Mouse (Mus musculus) brain, adult 2 months (tissue): ENCODE data around the gene Cplx3.

Experiments used
- DNase-seq: peaks from one replicate; pipeline ENCODE4 v3.0.0; 2011; ENCODE audit warnings: low read depth, low spot score

Gene Cplx3

DNA sequence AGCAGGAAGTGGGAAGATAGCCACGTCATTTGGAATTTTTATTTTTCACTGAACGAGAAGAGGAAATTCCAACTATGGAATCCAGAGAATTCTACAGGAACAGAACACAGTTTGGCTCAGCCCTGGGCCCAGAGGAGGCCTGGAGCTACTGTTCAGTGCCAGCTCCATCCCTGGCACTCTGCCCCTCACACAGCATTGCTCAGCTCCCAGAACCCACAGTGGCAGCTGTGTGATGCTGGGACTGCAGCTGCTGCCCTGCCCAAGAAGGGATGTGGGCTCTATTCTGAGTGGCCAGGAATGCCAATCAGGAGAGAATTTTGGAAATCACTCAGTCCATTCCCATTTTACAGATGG lies 4.8 kb downstream of the Cplx3 start:
- peak; percentile 92 for DNase-seq

DNA sequence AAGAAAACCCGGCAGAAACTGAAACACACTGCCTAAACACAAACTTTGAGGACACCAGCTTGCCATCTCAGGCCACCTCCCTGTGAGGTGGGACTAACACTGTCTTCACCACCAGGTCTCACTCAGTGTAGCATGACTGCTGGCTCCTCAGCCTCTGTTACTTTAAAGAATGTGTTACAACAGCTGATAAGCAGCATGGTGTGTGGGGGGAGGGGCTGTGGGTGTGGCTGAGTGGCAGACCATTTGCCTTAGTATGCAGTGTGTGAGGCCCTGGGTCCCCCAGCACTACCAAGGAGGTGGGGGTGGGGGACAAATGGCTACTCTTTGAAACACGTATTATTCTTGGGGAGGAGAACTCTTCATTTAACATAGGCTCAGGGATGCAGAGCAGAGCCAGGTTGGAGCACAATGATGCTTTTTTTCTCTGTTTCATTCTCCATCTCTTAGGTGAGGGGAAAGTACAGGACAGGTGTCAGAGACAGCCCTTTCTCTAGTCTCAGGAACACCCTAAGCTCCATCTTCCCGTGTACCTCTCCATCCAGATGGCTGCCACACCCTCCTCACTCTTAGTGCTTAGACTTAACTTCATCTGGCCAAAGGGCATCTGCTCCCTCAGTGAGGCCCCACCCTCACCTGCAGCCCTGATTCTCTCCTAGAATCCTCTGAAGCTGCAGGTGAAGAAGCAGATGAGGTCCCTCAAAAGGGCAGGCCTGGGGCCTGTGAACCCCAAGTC lies 5.3 kb downstream of the Cplx3 start:
- no peak for DNase-seq

DNA sequence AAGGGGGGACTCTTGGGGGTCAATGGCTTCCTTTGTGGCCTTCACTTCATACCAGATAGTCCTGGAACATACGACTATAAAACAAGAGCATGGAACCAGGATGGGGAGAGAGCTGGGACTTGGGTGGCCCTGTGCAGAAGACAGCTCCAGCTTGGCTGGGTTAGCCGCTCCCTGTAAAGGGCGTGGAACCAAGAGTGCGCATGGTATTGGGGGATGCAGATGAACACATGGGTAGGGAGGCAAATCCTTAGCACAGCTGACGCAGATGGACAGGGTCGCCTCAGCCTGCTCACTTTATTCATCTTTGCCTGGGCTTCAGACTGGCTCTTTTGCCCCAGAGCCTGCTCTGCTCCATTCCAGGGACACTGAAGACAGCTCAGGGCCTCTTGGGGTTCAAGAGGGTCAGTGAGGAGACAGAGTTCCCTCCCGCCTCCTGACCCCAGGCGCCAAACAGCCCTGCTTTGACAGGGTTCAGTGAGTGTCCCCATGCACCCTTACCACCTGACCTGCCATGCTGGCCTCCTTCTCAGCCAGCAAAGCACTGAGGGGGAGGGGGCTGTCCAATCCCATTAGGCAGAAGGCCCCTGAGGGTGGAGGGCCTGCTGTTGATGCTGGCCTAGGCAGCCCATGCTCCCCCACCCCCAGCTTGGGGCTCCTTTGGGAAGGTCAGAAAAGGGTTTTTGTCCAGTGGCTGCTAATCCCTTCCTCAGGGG lies 7.1 kb downstream of the Cplx3 start:
- DNase-seq, result no peak

DNA sequence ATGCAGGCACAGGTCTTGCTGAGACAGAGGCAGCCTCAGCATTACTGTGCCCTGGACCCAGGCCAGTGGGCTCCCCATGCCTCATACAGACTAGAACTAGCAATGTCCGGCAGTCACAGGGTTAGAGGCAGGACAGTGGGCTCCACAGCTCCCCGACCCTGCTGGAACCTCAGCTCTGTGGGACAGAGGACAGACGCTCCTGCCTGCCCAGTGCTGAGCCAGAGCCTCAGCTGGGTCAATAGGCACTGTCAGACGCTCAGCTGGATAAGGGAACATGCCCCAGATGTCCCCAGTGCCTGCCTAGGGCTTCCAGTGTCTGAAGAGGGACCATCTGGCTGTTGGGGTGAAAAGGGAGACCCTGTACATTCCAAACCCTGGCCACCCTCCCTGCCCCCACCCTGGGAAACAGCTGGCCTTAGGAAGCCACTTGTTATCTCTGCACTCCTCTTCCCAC lies 8.1 kb downstream of the Cplx3 start:
- peak; percentile 29 for DNase-seq

DNA sequence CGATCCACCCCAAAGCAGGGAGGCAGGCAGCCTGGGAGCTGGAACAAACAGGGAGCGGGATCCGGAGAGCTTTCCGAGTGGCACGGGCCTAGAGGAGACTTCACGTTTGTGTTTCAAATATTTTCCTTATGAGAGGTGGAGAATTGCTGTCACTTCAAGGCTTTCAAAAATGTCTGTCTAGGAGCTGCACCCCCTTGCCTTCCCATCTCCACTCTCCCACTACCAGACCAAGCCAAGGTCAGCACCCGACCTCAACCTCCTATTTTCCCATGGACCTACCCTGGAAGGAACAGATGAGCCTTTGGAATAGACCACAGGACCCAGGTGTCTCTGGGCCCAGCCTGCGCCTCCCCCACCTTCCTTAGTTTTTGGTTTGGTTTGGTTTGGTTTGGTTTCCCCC lies 8.8 kb downstream of the Cplx3 start:
- no peak for DNase-seq

DNA sequence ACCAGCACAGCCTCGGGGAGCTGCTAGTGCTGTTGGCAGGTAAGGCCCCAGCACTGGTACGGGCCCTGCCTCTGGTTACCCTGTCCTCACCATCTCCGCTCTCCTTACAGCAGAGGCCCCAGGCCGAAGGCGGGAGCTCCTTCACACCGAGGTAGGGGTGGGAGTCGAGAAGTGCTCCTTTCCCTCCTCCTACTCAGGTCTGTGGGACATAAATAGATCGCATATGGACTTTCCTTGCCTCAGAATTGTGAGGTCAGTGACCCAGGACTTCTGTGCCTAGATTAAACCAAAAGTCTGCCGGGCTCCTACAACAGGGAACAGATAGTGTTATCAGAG lies 11.9 kb downstream of the Cplx3 start:
- DNase-seq, result no peak

DNA sequence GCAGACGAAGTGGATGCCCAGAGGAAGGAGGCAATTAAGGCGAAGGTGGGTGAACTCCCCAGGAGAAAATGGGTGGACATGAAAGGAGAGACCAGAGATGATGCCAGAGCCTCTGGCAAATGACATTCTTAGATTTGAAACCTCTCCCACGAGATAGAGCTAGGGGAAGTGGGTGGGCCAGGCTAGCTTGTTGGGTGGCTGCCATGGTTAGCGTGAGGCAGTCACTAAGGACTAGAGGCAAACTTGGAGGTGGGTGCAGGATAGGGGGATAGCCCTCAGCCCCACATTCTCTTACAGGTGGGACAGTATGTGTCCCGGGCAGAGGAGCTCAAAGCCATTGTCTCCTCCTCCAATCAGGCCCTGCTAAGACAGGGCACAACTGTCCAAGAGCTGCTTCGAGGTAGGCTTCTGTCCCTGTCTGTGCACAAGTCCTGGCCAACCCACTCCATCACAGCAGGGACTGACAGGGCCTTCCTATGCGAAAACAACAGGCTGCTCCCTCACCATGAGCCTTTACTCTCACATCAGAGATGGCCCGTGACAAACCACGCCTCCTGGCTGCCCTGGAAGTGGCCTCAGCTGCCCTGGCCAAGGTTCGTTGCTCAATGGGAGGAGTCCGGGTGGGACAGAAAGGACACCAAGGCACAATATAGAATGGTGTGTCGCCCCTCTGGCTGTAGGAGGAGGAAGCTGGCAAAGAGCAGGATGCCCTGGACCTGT lies 12.5 kb downstream of the Cplx3 start:
- DNase-seq, result peak; percentile 40

DNA sequence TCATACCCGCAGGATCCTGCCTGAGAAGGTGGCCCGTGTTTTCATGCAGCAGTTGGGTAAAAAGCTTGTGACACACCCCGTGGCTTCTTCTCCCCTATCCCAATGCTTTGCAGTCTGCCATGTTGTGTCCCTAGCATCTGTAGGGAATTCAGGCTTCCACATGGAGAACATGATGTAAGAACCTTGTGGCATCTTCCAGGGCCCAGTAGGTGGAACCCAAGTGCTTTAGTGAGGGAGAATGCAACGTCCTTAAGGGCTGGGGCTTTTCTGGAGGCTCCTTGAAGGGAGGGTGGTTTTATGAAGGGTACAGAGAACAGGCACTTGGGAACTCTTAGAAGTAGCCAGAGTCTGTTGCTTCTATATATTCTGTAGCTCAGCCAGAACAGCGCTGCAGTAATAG lies 15.4 kb downstream of the Cplx3 start:
- DNase-seq, result peak; percentile 83

DNA sequence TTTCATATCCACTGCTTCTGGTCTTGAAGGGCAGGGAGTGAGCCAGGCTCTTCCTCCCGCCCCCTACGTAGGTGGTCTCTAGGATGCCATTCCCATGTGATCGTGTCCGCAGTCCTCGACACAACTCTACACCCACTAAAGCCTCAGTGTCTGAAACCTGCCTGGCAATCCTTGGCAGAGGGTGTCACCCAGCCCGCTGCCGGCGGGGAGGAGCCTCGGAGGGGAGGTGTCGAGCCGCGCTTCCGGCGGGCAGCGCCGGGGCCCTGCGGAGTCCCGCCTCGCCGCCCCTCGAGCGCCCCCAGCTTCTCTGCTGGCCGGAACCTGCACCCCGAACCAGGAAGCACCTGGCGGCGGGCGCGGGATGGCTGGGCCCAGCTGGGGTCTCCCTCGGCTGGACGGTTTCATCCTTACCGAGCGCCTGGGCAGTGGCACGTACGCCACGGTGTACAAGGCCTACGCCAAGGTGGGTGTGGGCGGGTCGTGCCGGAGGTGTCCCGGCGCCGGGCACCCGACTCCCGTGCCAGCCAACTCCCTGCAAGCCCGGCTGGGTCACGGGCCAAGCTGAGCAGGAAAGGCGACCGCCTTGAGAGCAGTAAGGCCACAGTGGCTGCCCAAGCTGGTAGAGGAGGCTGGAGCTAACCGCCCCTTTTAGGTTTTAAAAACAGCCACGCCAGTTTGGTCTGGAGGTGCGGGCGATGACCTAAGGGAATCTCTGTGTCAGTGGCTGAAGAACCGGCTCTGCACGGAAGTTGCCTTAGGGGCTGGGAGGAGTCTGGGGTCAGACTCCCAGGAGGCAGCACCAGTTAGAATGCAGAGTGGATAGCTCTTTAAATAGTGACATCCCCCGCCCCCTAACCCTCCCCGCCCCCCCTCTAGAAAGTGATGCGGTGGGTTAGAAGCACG lies 16.6 kb downstream of the Cplx3 start, which contains the start of gene Ulk3:
Ulk3 (plus strand) TSS at position 229 of the 903 bp plus-strand sequence.
- peak; percentile 88 for DNase-seq

DNA sequence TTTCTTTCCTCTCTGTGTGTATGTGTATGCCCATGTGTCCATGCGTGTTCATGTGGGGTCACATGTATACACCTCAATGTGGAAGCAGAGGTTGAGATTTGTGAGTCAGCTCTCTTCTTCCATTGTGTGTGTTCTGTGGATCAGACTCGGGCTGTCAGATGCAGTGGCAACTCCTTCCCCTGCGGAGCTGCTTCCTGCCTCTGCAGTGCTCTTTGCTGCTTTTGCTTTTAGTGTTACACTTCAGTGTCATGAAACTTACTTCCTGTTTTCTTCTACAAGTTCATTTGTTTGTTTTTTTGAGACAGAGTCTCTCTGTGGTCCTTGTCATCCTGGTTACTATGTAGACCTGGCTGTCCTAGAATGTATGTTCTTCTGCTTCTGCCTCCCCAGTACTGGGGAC lies 21.1 kb downstream of the Cplx3 start:
- no peak for DNase-seq

DNA sequence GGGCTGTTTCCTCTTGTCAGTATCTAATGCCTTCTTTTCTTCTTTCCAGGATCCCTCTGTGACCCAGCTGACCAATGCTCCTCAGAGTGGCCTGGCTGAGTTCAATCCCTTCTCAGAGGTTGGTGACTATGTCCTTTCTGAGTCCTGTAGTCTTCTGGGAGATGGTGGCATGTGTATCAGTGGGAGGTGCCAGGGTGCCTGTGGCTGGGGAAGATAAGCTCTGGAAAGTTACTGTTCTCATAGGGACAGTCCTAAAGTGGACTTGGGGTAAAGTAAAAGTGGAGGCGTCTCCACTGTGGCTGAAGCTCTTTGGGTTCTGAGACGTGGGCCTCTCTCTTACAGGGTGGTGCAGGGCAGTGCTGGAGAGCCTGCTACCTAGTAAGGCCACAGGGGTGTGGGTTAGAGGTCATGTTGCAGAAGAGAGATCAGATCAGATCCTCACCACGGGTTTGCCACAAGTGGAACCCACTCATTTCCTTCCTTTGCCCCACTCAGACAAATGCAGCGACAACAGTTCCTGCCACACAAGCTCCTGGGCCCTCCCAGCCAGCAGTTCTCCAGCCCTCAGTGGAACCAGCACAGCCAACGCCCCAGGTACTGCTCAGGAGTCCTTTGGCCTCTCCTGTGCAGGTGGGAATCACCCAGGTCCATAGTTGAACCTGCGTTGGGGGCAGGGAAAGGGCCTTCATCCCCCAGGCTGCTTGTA lies 28.8 kb downstream of the Cplx3 start:
- DNase-seq, result no peak

DNA sequence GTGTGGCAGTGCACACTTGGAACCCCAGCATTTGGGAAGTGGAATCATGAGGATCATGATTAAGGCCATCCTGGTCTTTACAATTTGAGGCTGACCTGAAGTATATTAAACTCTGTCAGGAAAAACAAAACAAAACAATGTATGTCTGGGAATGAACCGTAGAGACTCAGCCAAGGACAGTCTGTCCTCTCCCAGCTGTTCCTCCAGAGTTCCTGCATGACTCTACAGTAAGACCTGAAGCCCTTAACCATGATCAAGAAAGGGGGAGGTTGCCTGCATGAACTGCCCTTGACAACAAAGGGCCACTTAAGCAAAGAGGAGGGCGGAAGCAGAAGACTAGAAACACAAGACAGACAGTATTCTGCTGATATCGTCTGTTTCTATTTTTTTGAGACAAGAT lies 30.5 kb downstream of the Cplx3 start:
- no peak for DNase-seq

DNA sequence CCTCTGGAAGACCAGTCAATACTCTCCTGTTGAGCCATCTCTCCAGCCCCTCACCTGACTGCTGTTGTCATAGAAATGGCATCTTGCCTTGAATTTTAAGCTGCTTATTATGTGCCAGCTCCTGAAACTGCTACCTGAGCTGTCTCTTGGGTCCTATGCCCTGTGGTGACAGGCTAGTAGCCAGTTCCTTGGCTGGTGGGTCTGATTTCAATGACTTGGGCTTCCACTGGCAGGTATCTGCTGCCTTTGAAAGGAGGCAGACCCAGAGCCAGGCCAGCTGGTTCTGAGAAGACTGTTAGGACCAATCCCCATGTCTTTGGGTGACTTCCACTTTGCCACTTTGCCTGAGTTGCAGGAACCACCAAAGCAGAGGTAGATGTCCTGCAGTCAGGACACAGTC lies 31.7 kb downstream of the Cplx3 start:
- DNase-seq, result no peak

DNA sequence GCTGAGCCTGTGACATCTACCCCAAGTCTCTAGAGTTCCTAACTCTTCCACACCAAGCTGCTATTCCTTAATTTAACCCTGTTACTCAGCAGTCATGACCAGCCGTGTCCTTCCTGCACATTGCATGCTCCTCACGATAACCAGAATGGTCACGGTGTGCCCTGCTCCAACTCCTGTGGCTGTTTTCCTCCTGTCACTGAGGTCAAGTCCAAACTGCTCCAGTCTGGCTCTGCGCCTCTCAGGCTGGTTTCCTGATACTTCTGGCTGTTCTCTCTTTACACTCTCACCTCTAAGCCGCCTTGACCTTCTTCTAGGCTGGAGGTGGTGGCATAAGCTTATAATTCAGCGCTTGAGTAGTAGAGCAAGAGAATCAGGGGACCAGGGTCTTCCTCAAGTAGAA lies 37.6 kb downstream of the Cplx3 start:
- DNase-seq, result no peak

DNA sequence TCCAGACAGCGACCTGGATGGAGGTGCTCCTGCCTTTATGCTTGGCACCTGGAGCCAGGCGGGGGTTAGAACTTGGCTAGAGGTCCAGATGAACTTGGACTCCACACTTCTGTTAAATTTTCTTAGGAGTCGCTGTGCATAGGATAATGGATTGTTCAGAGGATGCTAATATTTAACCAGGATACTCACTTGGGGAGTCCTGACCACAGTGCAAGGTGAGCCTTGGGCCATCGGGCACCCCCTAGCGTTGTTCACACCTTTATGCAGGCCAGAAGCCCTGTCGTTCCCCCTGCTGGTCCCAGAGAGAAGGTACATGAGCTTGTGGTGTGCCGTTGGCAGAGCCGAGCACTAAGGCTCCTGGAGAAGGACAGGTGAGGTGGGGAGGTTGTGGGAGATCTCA lies 39.2 kb downstream of the Cplx3 start:
- no peak for DNase-seq

DNA sequence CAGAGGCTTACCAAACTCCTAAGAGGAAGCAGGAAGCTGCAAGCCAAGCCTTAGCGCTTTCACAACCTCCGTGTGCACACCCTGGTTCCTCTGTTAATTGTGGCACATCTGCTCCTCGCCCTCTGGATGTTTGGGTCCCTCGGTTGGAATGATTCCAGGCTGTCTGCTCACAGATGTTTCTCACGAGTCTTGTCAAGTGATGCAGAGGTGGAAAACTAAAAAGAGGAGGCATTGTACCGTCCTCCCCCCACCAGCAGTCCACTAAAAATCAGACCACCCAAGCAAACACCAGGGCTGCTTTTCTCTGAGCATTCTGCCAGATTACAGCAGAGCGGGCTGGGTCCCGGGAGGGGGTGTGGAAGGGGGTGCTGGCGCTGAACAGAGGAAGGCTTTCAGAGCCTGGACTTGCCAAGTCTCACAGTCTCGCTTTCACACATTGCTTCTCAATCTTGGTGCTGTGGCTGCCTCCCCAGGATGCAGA lies 40.3 kb downstream of the Cplx3 start:
- DNase-seq, result peak; percentile 83

DNA sequence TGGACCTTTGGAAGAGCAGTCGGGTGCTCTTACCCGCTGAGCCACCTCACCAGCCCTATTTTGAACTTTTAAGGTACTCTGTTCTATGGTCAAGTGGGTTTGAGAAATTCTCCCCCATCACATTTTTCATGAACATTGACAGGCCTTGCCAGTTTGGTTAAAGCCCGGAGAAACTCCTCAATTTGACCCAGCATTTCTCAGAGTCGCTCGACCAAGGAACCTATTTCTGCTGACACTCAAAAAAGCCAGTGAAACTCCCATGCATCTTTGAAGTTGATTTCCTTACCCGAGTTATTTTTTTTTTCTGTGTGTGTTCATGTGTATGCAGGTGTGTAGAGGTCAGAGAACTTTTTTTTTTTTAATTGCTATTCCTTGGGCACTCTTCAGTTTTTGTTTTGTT lies 41.5 kb downstream of the Cplx3 start:
- no peak for DNase-seq

DNA sequence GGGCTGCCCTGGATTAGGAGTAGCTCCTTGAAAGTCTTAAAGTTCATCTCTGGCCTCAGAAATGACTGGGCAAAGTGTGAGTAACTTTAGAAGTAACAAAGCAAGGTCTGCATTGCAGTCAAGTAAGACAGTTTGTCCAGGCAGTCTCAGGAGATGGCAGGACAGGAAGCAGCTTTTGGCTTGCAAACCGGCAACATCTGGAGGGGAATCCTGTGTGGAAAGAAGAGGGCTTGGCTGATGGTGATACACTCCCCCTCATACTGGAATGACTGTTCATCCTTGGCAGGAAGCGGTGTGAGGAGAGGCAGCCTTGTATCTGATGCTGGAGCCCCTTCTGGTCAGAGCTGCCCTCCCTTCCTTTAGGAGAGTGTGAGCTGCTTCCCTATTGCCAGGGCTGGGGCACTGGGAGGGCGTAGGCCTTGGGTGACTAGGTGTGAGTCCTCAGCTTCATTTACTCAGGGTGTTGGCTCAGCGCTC lies 43.1 kb downstream of the Cplx3 start:
- DNase-seq, result peak; percentile 63

DNA sequence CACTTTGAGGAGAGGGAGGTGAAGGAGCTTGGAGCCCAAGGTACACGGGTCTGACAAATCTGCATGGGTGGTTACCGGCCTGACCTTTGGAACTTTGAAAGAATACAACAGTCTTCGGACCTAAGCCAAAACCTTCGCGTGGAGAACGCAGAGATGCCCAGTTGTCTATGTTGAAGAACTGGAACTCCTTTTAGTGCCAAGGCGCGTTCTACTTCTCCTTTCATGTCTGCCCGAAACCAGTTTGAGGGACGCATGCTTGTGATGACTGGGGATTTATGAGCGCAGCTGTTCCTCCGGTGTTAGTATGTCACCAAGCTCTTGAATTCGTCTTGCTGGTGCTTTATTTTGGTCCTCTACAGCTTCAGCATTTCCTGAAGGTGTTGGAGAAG lies 44.4 kb downstream of the Cplx3 start:
- no peak for DNase-seq

DNA sequence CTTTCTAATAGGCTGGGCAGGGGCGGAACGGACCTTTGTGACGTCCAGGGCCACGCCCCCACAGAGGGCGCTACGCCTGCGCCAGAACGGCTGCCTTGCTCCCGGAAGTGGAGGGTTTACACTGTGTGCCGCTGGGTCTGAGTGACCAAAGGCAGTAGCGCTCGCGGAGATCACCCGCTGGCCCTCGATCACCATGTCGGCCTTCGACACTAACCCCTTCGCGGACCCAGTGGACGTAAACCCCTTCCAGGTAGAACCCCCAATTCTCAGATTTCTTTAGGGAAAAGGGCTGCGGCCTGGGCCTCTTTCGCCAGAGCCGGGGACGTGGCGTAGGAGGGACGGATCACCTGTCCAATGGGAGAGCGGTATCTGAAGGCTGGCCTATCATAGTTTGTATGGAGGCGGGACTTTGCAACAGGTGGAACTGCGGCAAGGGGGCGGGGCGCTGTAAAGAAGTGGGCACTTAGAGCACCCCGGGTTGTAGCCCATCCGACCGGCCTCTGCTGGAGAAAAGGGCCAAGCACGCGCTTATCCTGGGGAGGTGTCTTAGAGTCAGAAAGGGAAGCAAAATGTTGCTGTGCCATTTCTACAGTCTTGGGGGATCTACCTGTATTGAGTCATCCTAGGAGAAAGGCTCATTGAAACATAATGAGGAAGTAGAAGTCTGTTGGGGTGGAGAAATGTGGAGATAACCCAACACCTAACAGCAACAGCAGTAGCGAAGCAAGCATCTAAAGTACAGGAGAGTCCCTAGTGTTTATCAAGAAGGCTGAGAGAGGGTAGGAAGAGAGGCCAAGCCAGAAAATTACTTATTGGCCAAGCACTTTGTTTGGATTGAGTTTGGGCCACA lies 45.0 kb downstream of the Cplx3 start, which contains the start of gene Scamp2:
Scamp2 (plus strand) TSS at position 83 of the 850 bp plus-strand sequence.
- DNase-seq, result peak; percentile 97
